Comparison of ENCODE assay signal across 25 mouse cellular contexts in the genomic region with DNA sequence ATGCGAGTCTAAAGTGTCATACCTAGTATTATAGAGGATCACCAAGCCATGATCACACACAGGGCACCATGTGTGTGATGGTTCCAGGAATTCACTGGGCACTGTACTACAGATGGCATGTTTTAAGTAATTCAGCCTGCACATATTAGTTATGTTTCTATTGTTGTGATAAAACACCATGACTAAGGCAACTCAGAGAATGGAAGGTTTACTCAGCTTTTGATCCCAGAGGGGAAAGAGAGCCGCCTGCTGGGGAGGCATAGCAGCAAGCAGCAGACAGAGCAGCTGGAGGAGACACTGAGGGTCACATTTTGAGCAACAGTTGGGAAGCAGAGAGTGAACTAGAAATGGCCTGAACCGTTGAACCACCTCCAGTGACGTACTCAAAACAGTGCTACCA.
DNase-seq lines count a peak whose midpoint lies in the region; ATAC-seq and TF ChIP-seq lines count a peak whose summit lies in the region.
"Had no signal": no experiment of that assay in that cellular context is flagged by ENCODE, and none has a peak within 500 bp of the region (broad histone marks: within the 10 kb centered on the region; RNA-seq: fewer than 3 reads in every experiment).

No protein-coding gene starts in this region.

- no peak for TF ChIP-seq EP300 in lung, postnatal 0 days (IDR thresholded peaks at IDR 0.05)

- ATAC-seq in lung, postnatal 0 days, result no peak
- ATAC-seq: activated CD4-positive, CD25-positive, alpha-beta regulatory T cell, adult 4 months; forebrain, postnatal 0 days; midbrain, embryonic 13.5 days had no signal

- H3K4me1 ChIP-seq in lung, postnatal 0 days (ENCODE audit: insufficient read depth, low read depth, low read length), result no peaks in the 10 kb centered on the region
- H3K4me1 ChIP-seq: embryonic facial prominence, embryonic 12.5 days; limb, embryonic 10.5 days; lung, embryonic 15.5 days; midbrain, embryonic 13.5 days; neural tube, embryonic 12.5 days had no signal

- H3K4me3 ChIP-seq in gastrocnemius, adult 2 months, result no peak overlapping the region
- no peak overlapping the region for H3K4me3 ChIP-seq in lung, postnatal 0 days (ENCODE audit: low read depth, low read length)
- H3K4me3 ChIP-seq: embryonic facial prominence, embryonic 12.5 days; limb, embryonic 10.5 days; lung, embryonic 15.5 days; midbrain, embryonic 13.5 days; neural tube, embryonic 12.5 days had no signal

- H3K27me3 ChIP-seq in lung, postnatal 0 days (replicated peaks; ENCODE audit: insufficient read depth, low read length), result no peaks in the 10 kb centered on the region
- H3K27me3 ChIP-seq: embryonic facial prominence, embryonic 12.5 days; lung, embryonic 15.5 days; midbrain, embryonic 13.5 days; neural tube, embryonic 12.5 days had no signal

- H3K4me2 ChIP-seq in lung, postnatal 0 days (replicated peaks; ENCODE audit: low read depth, low read length), result no peak overlapping the region
- H3K4me2 ChIP-seq: embryonic facial prominence, embryonic 12.5 days; lung, embryonic 15.5 days; midbrain, embryonic 13.5 days; neural tube, embryonic 12.5 days had no signal

- no peak overlapping the region for H3K9ac ChIP-seq in lung, postnatal 0 days (replicated peaks; ENCODE audit: low read depth)
- H3K9ac ChIP-seq: embryonic facial prominence, embryonic 12.5 days; forebrain, postnatal 0 days; lung, embryonic 15.5 days; midbrain, embryonic 13.5 days; neural tube, embryonic 12.5 days had no signal

- 62% methylated on average over 4 of the region's 4 CpGs for WGBS in lung, postnatal 0 days

- no peak overlapping the region for H3K27ac ChIP-seq in gastrocnemius, adult 2 months
- H3K27ac ChIP-seq in lung, postnatal 0 days (ENCODE audit: low read length), result no peak overlapping the region
- H3K27ac ChIP-seq: embryonic facial prominence, embryonic 12.5 days; limb, embryonic 10.5 days; lung, embryonic 15.5 days; midbrain, embryonic 13.5 days; neural tube, embryonic 12.5 days had no signal

- H3K9me3 ChIP-seq in lung, postnatal 0 days (ENCODE audit: low read length), result no peaks in the 10 kb centered on the region
- H3K9me3 ChIP-seq: embryonic facial prominence, embryonic 12.5 days; G1E; limb, embryonic 10.5 days; lung, embryonic 15.5 days; neural tube, embryonic 12.5 days had no signal

- intact Hi-C loops in gastrocnemius, adult 2 months (cut with DNase I), result no loop called here

- no peak for DNase-seq in gastrocnemius, adult 2 months
- DNase-seq in gastrocnemius, postnatal 10 days, result no peak
- peak; percentile 27 for DNase-seq in kidney, postnatal 10 days
- DNase-seq in kidney, postnatal 14 days, result no peak
- no peak for DNase-seq in lung, postnatal 0 days (ENCODE audit: low spot score)
- no peak for DNase-seq in lung, postnatal 4 days
- DNase-seq in NIH3T3 (ENCODE audit: low read depth), result peak; percentile 39
- no peak for DNase-seq in thymus, postnatal 14 days
- DNase-seq: adrenal gland, adult 8-10 months; cerebellum, adult 2 months; cerebellum, postnatal 25 days; forebrain, postnatal 0 days; gastrocnemius, postnatal 36 days; kidney, adult 9 months; retina, postnatal 1 day; right cerebral cortex, postnatal 25 days; spleen, adult 18-20 months; thymus, postnatal 25 days had no signal

- no peaks in the 10 kb centered on the region for H3K36me3 ChIP-seq in lung, postnatal 0 days (ENCODE audit: insufficient read depth, low read length)
- H3K36me3 ChIP-seq: embryonic facial prominence, embryonic 12.5 days; G1E; limb, embryonic 10.5 days; lung, embryonic 15.5 days; midbrain, embryonic 13.5 days; neural tube, embryonic 12.5 days had no signal

- TF ChIP-seq CTCF in gastrocnemius, adult 2 months (IDR thresholded peaks at IDR 0.05), result peak; percentile 24; the same call in 1 of the 2 replicates
- peak; percentile 38 for TF ChIP-seq CTCF in lung, postnatal 0 days (IDR thresholded peaks at IDR 0.05)

Comparison
In these comparisons a context has a peak if more than half of its experiments do, and no peak if none do; other contexts are left out.
1. DNase-seq: peak in kidney, postnatal 10 days (single experiment) and NIH3T3 (single experiment); none in gastrocnemius, adult 2 months (single experiment), gastrocnemius, postnatal 10 days (single experiment), kidney, postnatal 14 days (single experiment), lung, postnatal 0 days (single experiment), lung, postnatal 4 days (0 of 2) and thymus, postnatal 14 days (single experiment).